Mouse (Mus musculus) c-Kit-positive CD71-positive TER-119-positive erythroid progenitor cells, embryonic 14.5 days (primary cell): ENCODE measurements around the gene Olfr669.
"Not testable (repeated sequence)": the region's sequence is repeated elsewhere in the genome, so short reads cannot be mapped to it uniquely, and the experiment has no call there.

Experiments used
- DNase-seq: peaks from one replicate; pipeline ENCODE4 v3.0.0-alpha.2; 2013; ENCODE audit warnings: low spot score

Olfr669 gene

GRCm38 (mm10) chr7:104933940-104934339 is at the start of gene Olfr669:
Gene Olfr669, plus strand, starts transcription at chr7:104934240.
- DNase-seq: no peak

GRCm38 (mm10) chr7:104895852-104896251 is 38.2 kb upstream of the Olfr669 start, which contains the start of gene Olfr666:
Gene Olfr666, minus strand, starts transcription at chr7:104895952.
- no peak for DNase-seq

- no peak for DNase-seq
Measured at GRCm38 (mm10) chr7:104921382-104921781, 12.7 kb upstream of the Olfr669 start, which contains the start of gene Olfr667. Gene Olfr667, minus strand, starts transcription at chr7:104921482.

- DNase-seq: no peak
Measured at GRCm38 (mm10) chr7:104927957-104928356, 6.1 kb upstream of the Olfr669 start, which contains the start of gene Olfr668. Gene Olfr668, minus strand, starts transcription at chr7:104928057.

GRCm38 (mm10) chr7:104950234-104950633 is 16.2 kb downstream of the Olfr669 start:
- DNase-seq: not testable (repeated sequence)

GRCm38 (mm10) chr7:104962520-104962919 is 28.5 kb downstream of the Olfr669 start, which contains the start of gene Olfr670:
Gene Olfr670, minus strand, starts transcription at chr7:104962620.
- DNase-seq: no peak

GRCm38 (mm10) chr7:104972507-104972906 is 38.5 kb downstream of the Olfr669 start:
- DNase-seq: not testable (repeated sequence)

- no peak for DNase-seq
Measured at GRCm38 (mm10) chr7:104979026-104979425, 45.0 kb downstream of the Olfr669 start, which contains the start of gene Olfr671. Gene Olfr671, minus strand, starts transcription at chr7:104979126.
